Mouse (Mus musculus) ES-Bruce4 (cell line): Measurements from ENCODE around the gene 4930519G04Rik.

Source experiments
- CTCF ChIP-seq: IDR thresholded peaks from one replicate; pipeline ENCODE4 v1.8.1; 2011; ENCODE audit warnings: low read depth, low read length
- POLR2A ChIP-seq: IDR thresholded peaks from one replicate; pipeline ENCODE4 v1.8.1; 2011; ENCODE audit warnings: low read length; ENCODE audit not compliant: insufficient read depth

DNA sequence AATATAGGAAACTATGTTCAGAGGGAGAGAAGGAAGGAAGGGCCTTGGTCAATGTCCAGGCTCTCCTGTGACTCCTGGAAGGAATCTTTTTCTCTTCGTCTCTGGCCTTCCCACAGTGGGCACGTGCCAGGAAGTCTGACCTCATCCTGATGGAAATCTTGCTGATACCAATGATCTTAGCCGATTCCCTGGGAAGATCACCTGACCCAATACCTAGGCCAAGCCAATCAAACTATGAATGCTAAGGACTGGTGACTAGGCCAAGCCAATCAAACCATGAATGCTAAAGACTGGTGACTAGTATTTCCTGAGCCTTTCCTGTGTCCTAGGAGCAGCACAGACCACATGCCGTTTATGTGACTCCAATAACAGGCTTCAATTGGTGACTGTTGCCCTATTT is 60.2 kb downstream of the 4930519G04Rik start:
- TF ChIP-seq POLR2A (no peak), CTCF (no peak)
